ENCODE assay signal across 1 mouse cellular context in the genomic region with DNA sequence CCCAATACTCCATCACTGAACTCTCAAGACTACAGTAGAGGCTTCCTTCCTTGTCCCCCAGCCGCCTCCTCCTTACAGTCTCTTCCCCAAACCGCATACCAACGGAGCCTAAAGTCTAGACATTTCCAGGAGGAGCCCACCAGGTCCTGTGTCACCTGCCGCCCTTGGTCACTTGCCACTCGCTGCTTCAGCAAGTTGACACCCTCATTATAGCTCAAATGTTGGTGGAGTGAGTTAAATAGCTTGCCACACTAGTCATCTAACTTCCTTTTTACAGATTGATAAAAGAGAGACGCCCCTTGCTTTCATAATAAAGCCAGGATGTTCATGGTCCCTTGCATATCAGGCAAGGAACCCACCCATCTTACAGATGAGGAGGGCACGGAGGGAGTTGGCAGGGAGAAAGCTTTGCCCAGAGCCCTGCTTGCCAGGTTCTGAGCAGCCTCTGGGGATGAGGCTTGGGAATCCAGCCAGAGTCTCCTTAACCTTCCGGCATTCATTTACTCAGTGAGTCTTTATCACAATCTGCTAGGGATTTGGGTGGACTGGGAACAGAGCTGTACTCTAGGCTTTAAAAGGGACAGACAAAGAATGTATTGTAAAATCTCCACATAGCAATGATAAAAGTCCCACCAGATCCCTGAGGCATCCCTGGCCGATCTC.
TF ChIP-seq lines count a peak whose summit lies in the region.

No protein-coding gene starts in this region.

TF ChIP-seq in MEL, 35 proteins besides CTCF, POLR2A, EP300 and RAD21:
- TF ChIP-seq ZNF384 (IDR thresholded peaks at IDR 0.05; ENCODE audit: low read depth, low read length) (no peak), USF1 (IDR thresholded peaks at IDR 0.05; ENCODE audit: low read depth, low read length) (peak; percentile 24; the same call in 1 of the 2 replicates), NELFE (IDR thresholded peaks at IDR 0.05; ENCODE audit: low read depth, low read length) (peak; percentile 38; the same call in 1 of the 2 replicates), MEF2A (IDR thresholded peaks at IDR 0.05; ENCODE audit: extremely low read depth, insufficient replicate concordance, low read depth, low read length, poor library complexity, severe bottlenecking) (no peak), E2F4 (IDR thresholded peaks at IDR 0.05; ENCODE audit: borderline replicate concordance, low read depth, low read length) (no peak), MAZ (IDR thresholded peaks at IDR 0.05; ENCODE audit: low read depth, low read length) (0 out of 2 replicates have a peak, but pooled peaks have one; percentile 42), MYB (IDR thresholded peaks at IDR 0.05; ENCODE audit: low read depth, low read length) (no peak), GABPA (IDR thresholded peaks at IDR 0.05; ENCODE audit: low read depth, low read length) (no peak), TBP (IDR thresholded peaks at IDR 0.05; ENCODE audit: low read depth, low read length) (peak; percentile 58; the same call in 1 of the 2 replicates), MAFK (IDR thresholded peaks at IDR 0.05; ENCODE audit: borderline replicate concordance, low read depth, low read length) (no peak), SIN3A (IDR thresholded peaks at IDR 0.05; ENCODE audit: low read length) (0 out of 2 replicates have a peak, but pooled peaks have one; percentile 17), TAL1 (IDR thresholded peaks at IDR 0.05; ENCODE audit: low read length) (no peak), HCFC1 (IDR thresholded peaks at IDR 0.05; ENCODE audit: low read depth, low read length) (peak; percentile 32; the same call in 1 of the 2 replicates)
